In genomic region chr14:48205044-48205443, GRCm38 (mm10) we compare ENCODE assay signal across 10 mouse cellular contexts.
"Had no signal": no experiment of that assay in that cellular context is flagged by ENCODE, and none has a peak within 500 bp of the region (broad histone marks: within the 10 kb centered on the region; RNA-seq: fewer than 3 reads in every experiment).

No protein-coding gene starts in this region.

- H3K36me3 ChIP-seq: limb, embryonic 13.5 days; lung, embryonic 15.5 days had no signal

- H3K4me2 ChIP-seq: limb, embryonic 13.5 days; lung, embryonic 15.5 days had no signal

- H3K9me3 ChIP-seq: limb, embryonic 13.5 days; lung, embryonic 15.5 days had no signal

- H3K4me3 ChIP-seq: limb, embryonic 13.5 days; lung, embryonic 15.5 days had no signal

- ATAC-seq: hindbrain, embryonic 16.5 days; inflammation-experienced regulatory T-cells, adult 6 months; midbrain, embryonic 16.5 days had no signal

- H3K9ac ChIP-seq: limb, embryonic 13.5 days; liver, embryonic 14.5 days; lung, embryonic 15.5 days had no signal

- H3K27me3 ChIP-seq: limb, embryonic 13.5 days; lung, embryonic 15.5 days had no signal

- H3K27ac ChIP-seq: limb, embryonic 13.5 days; liver, embryonic 14.5 days; lung, embryonic 15.5 days; stomach, postnatal 0 days had no signal

- DNase-seq: left cerebral cortex, postnatal 4 days; right cerebral cortex, adult 18-20 months; right cerebral cortex, postnatal 25 days had no signal
